Mouse (Mus musculus) kidney, adult 2 months (tissue): ENCODE data around the gene Tmbim1.

Source experiments
- CTCF ChIP-seq: fragments of 200-500 bp; conservative IDR thresholded peaks from 2 replicates; pipeline ENCODE4 v1.5.1; 2011; ENCODE audit warnings: low read depth, mild to moderate bottlenecking, control low read depth, low read length, moderate library complexity, mixed read lengths; ENCODE audit not compliant: insufficient read depth, insufficient read length
- POLR2A ChIP-seq: fragments of 200-500 bp; IDR thresholded peaks from one replicate; pipeline ENCODE4 v1.6.1; 2011; ENCODE audit warnings: low read depth, low read length, control low read depth

GRCm38 (mm10) chr1:74239162-74239561, 66.3 kb downstream of the Tmbim1 start:
- TF ChIP-seq CTCF = no peak
- no peak for TF ChIP-seq POLR2A
